Comparison of ENCODE assay signal across 29 mouse cellular contexts in the genomic region with DNA sequence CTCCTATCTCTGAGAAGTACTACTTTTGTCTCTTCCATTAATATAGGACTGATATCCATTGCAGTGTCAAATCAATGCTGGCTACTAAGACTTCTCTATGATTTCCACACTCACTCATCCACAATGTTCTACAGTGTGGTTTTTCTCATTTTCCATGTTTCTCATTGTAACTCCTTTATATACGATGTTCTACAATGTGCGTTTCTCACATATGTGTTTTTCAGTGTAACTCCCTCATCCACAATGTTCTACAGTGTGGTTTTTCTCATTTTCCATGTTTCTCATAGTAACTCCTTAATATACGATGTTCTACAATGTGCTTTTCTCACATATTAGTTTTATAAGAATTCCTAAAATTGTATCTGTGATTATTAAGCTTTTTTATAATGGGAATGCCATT. TPM values are rescaled to one million over a fixed set of nuclear protein-coding genes. Genes with fewer than 3 reads are reported as not detected.
DNase-seq lines count a peak whose midpoint lies in the region; ATAC-seq lines count a peak whose summit lies in the region.
"Had no signal": no experiment of that assay in that cellular context is flagged by ENCODE, and none has a peak within 500 bp of the region (broad histone marks: within the 10 kb centered on the region; RNA-seq: fewer than 3 reads in every experiment).

No protein-coding gene starts in this region.

- no peaks in the 10 kb centered on the region for H3K27me3 ChIP-seq in heart, embryonic 13.5 days (replicated peaks)
- H3K27me3 ChIP-seq in hindbrain, embryonic 12.5 days: no peaks in the 10 kb centered on the region
- H3K27me3 ChIP-seq: forebrain, embryonic 15.5 days; hindbrain, embryonic 15.5 days had no signal

- no peak overlapping the region for H3K4me2 ChIP-seq in heart, embryonic 13.5 days
- H3K4me2 ChIP-seq in hindbrain, embryonic 12.5 days (replicated peaks): no peak overlapping the region
- H3K4me2 ChIP-seq: forebrain, embryonic 15.5 days; heart, embryonic 11.5 days; hindbrain, embryonic 15.5 days had no signal

- no peaks in the 10 kb centered on the region for H3K36me3 ChIP-seq in heart, embryonic 13.5 days
- H3K36me3 ChIP-seq in hindbrain, embryonic 12.5 days: no peaks in the 10 kb centered on the region
- H3K36me3 ChIP-seq: embryonic facial prominence, embryonic 10.5 days; forebrain, embryonic 10.5 days; forebrain, embryonic 15.5 days; hindbrain, embryonic 10.5 days; hindbrain, embryonic 15.5 days had no signal

- no peaks in the 10 kb centered on the region for H3K9me3 ChIP-seq in heart, embryonic 13.5 days
- no peaks in the 10 kb centered on the region for H3K9me3 ChIP-seq in hindbrain, embryonic 12.5 days (replicated peaks)
- H3K9me3 ChIP-seq: embryonic facial prominence, embryonic 10.5 days; forebrain, embryonic 10.5 days; hindbrain, embryonic 10.5 days had no signal

- no peak overlapping the region for H3K27ac ChIP-seq in heart, embryonic 13.5 days (replicated peaks)
- H3K27ac ChIP-seq in hindbrain, embryonic 12.5 days: no peak overlapping the region
- H3K27ac ChIP-seq: embryonic facial prominence, embryonic 10.5 days; forebrain, embryonic 10.5 days; forebrain, embryonic 15.5 days; heart, adult 2 months; hindbrain, embryonic 10.5 days; hindbrain, embryonic 15.5 days had no signal

- WGBS in heart, embryonic 13.5 days: 44% methylated on average over 3 of the region's 3 CpGs
- 47% methylated on average over 3 of the region's 3 CpGs for WGBS in hindbrain, embryonic 12.5 days

- no peak overlapping the region for H3K4me3 ChIP-seq in heart, embryonic 13.5 days
- H3K4me3 ChIP-seq in hindbrain, embryonic 12.5 days: no peak overlapping the region
- H3K4me3 ChIP-seq: embryonic facial prominence, embryonic 10.5 days; forebrain, embryonic 10.5 days; forebrain, embryonic 15.5 days; heart, adult 2 months; hindbrain, embryonic 10.5 days; hindbrain, embryonic 15.5 days had no signal

- H3K4me1 ChIP-seq in heart, embryonic 13.5 days: no peaks in the 10 kb centered on the region
- H3K4me1 ChIP-seq in hindbrain, embryonic 12.5 days: no peaks in the 10 kb centered on the region
- H3K4me1 ChIP-seq: embryonic facial prominence, embryonic 10.5 days; forebrain, embryonic 10.5 days; forebrain, embryonic 15.5 days; hindbrain, embryonic 10.5 days; hindbrain, embryonic 15.5 days had no signal

- no peak for DNase-seq in heart, postnatal 14 days
- no peak for DNase-seq in thymus, postnatal 4 days
- DNase-seq in adipocyte (ENCODE audit: low spot score): no peak
- DNase-seq: adrenal gland, adult 2 months; adrenal gland, postnatal 25 days; cerebellum, adult 18-20 months; cerebellum, adult 9-11 months; cerebellum, postnatal 36 days; gastrocnemius, postnatal 14 days; heart, adult 2 months had no signal

- peak; percentile 37; the same call in 1 of the 2 replicates for ATAC-seq in heart, embryonic 13.5 days (ENCODE audit: extremely low read depth, insufficient number of reproducible peaks, low FRiP score, low TSS enrichment)
- ATAC-seq in CD4-positive, CD25-positive, alpha-beta regulatory T cell, adult 4 months: peak; percentile 45
- ATAC-seq in erythroid progenitor cell, adult 5-6 weeks (replicated peaks; ENCODE audit: low FRiP score, poor library complexity, severe bottlenecking): peak; percentile 61; the same call in 1 of the 2 replicates
- ATAC-seq in megakaryocyte-erythroid progenitor cell, adult 5-6 weeks (replicated peaks; ENCODE audit: low FRiP score, low TSS enrichment, poor library complexity, severe bottlenecking): 0 out of 2 replicates have a peak, but pooled peaks have one; percentile 50
- ATAC-seq in hindbrain, embryonic 12.5 days (ENCODE audit: low FRiP score): no peak
- ATAC-seq: activated CD4-positive, CD25-positive, alpha-beta regulatory T cell, adult 4 months; forebrain, embryonic 15.5 days; intestine, postnatal 0 days had no signal

- no peak overlapping the region for H3K9ac ChIP-seq in heart, embryonic 13.5 days
- no peak overlapping the region for H3K9ac ChIP-seq in hindbrain, embryonic 12.5 days
- H3K9ac ChIP-seq: forebrain, embryonic 15.5 days; hindbrain, embryonic 15.5 days had no signal

- intact Hi-C loops in heart, postnatal 14 days (cut with DNase I): no loop called here

RNA-seq across cellular contexts. Expression of a gene that starts 1.7 kb away (rescaled TPM):
- not detected in 2 replicates for polyA plus RNA-seq in heart, embryonic 13.5 days (2015; fragmentation: Nextera tagmentation; extraction: Ambion mirVana)
- not detected for total RNA-seq in heart, postnatal 14 days (2021)
- polyA plus RNA-seq in CD4-positive, CD25-positive, alpha-beta regulatory T cell, adult 4 months (2017; shearing (Covaris generic)): under 1 TPM; 0.01 to 0.04 TPM
- total RNA-seq in erythroid progenitor cell, adult 5-6 weeks (2015; ENCODE audit: low replicate concordance): not detected in 2 replicates
- total RNA-seq in erythroid progenitor cell, adult 5-6 weeks (2017; ENCODE audit: low replicate concordance): not detected in 2 replicates
- not detected in 2 replicates for total RNA-seq in megakaryocyte-erythroid progenitor cell, adult 5-6 weeks (2014; fragmentation: Nextera tagmentation)
- total RNA-seq in megakaryocyte-erythroid progenitor cell, adult 5-6 weeks (2017): not detected in 2 replicates
- not detected in 2 replicates for polyA plus RNA-seq in hindbrain, embryonic 12.5 days (2016; fragmentation: Nextera tagmentation; extraction: Ambion mirVana)
- total RNA-seq: adrenal gland, adult 2 months; adrenal gland, postnatal 25 days; gastrocnemius, adult 18-20 months; gastrocnemius, postnatal 14 days; heart, adult 2 months; MEL had no signal
- polyA plus RNA-seq: activated CD4-positive, CD25-positive, alpha-beta regulatory T cell, adult 4 months; adrenal gland, adult 2 months; embryonic facial prominence, embryonic 10.5 days; embryonic facial prominence, embryonic 14.5 days; forebrain, embryonic 10.5 days; forebrain, embryonic 15.5 days; frontal cortex, adult 2 months; gonadal fat pad, adult 2 months; heart, adult 2 months; heart, embryonic 11.5 days; heart, postnatal 0 days; hindbrain, embryonic 10.5 days; hindbrain, embryonic 15.5 days; intestine, postnatal 0 days had no signal
